Mouse (Mus musculus): ENCODE measurements at regions not wholly inside any gene's neighbourhood (a gene's known extent, or its start where the extent isn't known, plus 50 kb on each side); places are given as distances from the start of the nearest gene placed in this dataset.

GRCm38 (mm10) chr1:71919891-71920290, 266.9 kb upstream of the Fn1 start:
- no peak overlapping the region for H3K27ac ChIP-seq (ENCODE audit: low read length)
- no peak for ATAC-seq
- H3K4me1 ChIP-seq (ENCODE audit: control insufficient read depth, insufficient read depth, low read length), result no peaks in the 10 kb centered on the region
- no peak overlapping the region for H3K4me3 ChIP-seq (ENCODE audit: low read depth, low read length)
- H3K9ac ChIP-seq (ENCODE audit: low read depth, low read length), result no peak overlapping the region
- WGBS, result 94% methylated on average over 2 of the region's 2 CpGs
- H3K9me3 ChIP-seq (replicated peaks; ENCODE audit: control insufficient read depth, low read length, poor library complexity, severe bottlenecking), result no peaks in the 10 kb centered on the region
- no peaks in the 10 kb centered on the region for H3K27me3 ChIP-seq (ENCODE audit: control insufficient read depth, insufficient read depth, low read depth, low read length)
- no peaks in the 10 kb centered on the region for H3K36me3 ChIP-seq (ENCODE audit: control insufficient read depth, insufficient read depth, low read length)
- H3K4me2 ChIP-seq (ENCODE audit: low read length), result no peak overlapping the region

- H3K4me2 ChIP-seq (ENCODE audit: low read length), result no peak overlapping the region
- H3K4me3 ChIP-seq (ENCODE audit: low read depth, low read length), result no peak overlapping the region
- no peaks in the 10 kb centered on the region for H3K36me3 ChIP-seq (ENCODE audit: control insufficient read depth, insufficient read depth, low read length)
- 87% methylated on average over 2 of the region's 2 CpGs for WGBS
- no peaks in the 10 kb centered on the region for H3K27me3 ChIP-seq (ENCODE audit: control insufficient read depth, insufficient read depth, low read depth, low read length)
- H3K9ac ChIP-seq (ENCODE audit: low read depth, low read length), result no peak overlapping the region
- ATAC-seq, result no peak
- H3K4me1 ChIP-seq (ENCODE audit: control insufficient read depth, insufficient read depth, low read length), result no peaks in the 10 kb centered on the region
- H3K27ac ChIP-seq (ENCODE audit: low read length), result no peak overlapping the region
- H3K9me3 ChIP-seq (replicated peaks; ENCODE audit: control insufficient read depth, low read length, poor library complexity, severe bottlenecking), result no peaks in the 10 kb centered on the region
These were observed 264.0 kb upstream of the Fn1 start for GRCm38 (mm10) chr1:71917021-71917420.

- 96% methylated on average over 3 of the region's 3 CpGs for WGBS
- no peak for ATAC-seq
These were observed 261.4 kb upstream of the Fn1 start for GRCm38 (mm10) chr1:71914439-71914838.

GRCm38 (mm10) chr1:71913221-71913620, 260.2 kb upstream of the Fn1 start:
- H3K27me3 ChIP-seq (ENCODE audit: control insufficient read depth, insufficient read depth, low read depth, low read length), result no peaks in the 10 kb centered on the region
- H3K27ac ChIP-seq (ENCODE audit: low read length), result no peak overlapping the region
- 57% methylated on average over 5 of the region's 5 CpGs for WGBS
- no peak overlapping the region for H3K9ac ChIP-seq (ENCODE audit: low read depth, low read length)
- H3K36me3 ChIP-seq (ENCODE audit: control insufficient read depth, insufficient read depth, low read length), result no peaks in the 10 kb centered on the region
- H3K4me1 ChIP-seq (ENCODE audit: control insufficient read depth, insufficient read depth, low read length), result no peaks in the 10 kb centered on the region
- H3K4me3 ChIP-seq (ENCODE audit: low read depth, low read length), result no peak overlapping the region
- no peak overlapping the region for H3K4me2 ChIP-seq (ENCODE audit: low read length)
- no peak for ATAC-seq
- no peaks in the 10 kb centered on the region for H3K9me3 ChIP-seq (replicated peaks; ENCODE audit: control insufficient read depth, low read length, poor library complexity, severe bottlenecking)

More at GRCm38 (mm10) chr1:71914439-71914838, 261.4 kb upstream of the Fn1 start:
- Histone ChIP-seq H3K4me1 (ENCODE audit: control insufficient read depth, insufficient read depth, low read length) (no peaks in the 10 kb centered on the region), H3K27ac (ENCODE audit: low read length) (no peak overlapping the region), H3K4me3 (ENCODE audit: low read depth, low read length) (no peak overlapping the region), H3K9me3 (replicated peaks; ENCODE audit: control insufficient read depth, low read length, poor library complexity, severe bottlenecking) (no peaks in the 10 kb centered on the region), H3K9ac (ENCODE audit: low read depth, low read length) (no peak overlapping the region), H3K4me2 (ENCODE audit: low read length) (no peak overlapping the region), H3K27me3 (ENCODE audit: control insufficient read depth, insufficient read depth, low read depth, low read length) (no peaks in the 10 kb centered on the region), H3K36me3 (ENCODE audit: control insufficient read depth, insufficient read depth, low read length) (no peaks in the 10 kb centered on the region)

GRCm38 (mm10) chr1:71912441-71912840, 259.4 kb upstream of the Fn1 start:
- no peaks in the 10 kb centered on the region for H3K9me3 ChIP-seq (replicated peaks; ENCODE audit: control insufficient read depth, low read length, poor library complexity, severe bottlenecking)
- no peak overlapping the region for H3K9ac ChIP-seq (ENCODE audit: low read depth, low read length)
- H3K36me3 ChIP-seq (ENCODE audit: control insufficient read depth, insufficient read depth, low read length), result no peaks in the 10 kb centered on the region
- no peak overlapping the region for H3K4me3 ChIP-seq (ENCODE audit: low read depth, low read length)
- no peaks in the 10 kb centered on the region for H3K4me1 ChIP-seq (ENCODE audit: control insufficient read depth, insufficient read depth, low read length)
- H3K27ac ChIP-seq (ENCODE audit: low read length), result no peak overlapping the region
- no peak overlapping the region for H3K4me2 ChIP-seq (ENCODE audit: low read length)
- 51% methylated on average over 2 of the region's 3 CpGs for WGBS
- no peaks in the 10 kb centered on the region for H3K27me3 ChIP-seq (ENCODE audit: control insufficient read depth, insufficient read depth, low read depth, low read length)
- no peak for ATAC-seq

- H3K27ac ChIP-seq (ENCODE audit: low read length), result no peak overlapping the region
- no peak for ATAC-seq
- no peak overlapping the region for H3K4me2 ChIP-seq (ENCODE audit: low read length)
- no peaks in the 10 kb centered on the region for H3K36me3 ChIP-seq (ENCODE audit: control insufficient read depth, insufficient read depth, low read length)
- H3K9ac ChIP-seq (ENCODE audit: low read depth, low read length), result no peak overlapping the region
- no peaks in the 10 kb centered on the region for H3K27me3 ChIP-seq (ENCODE audit: control insufficient read depth, insufficient read depth, low read depth, low read length)
- no peaks in the 10 kb centered on the region for H3K9me3 ChIP-seq (replicated peaks; ENCODE audit: control insufficient read depth, low read length, poor library complexity, severe bottlenecking)
- H3K4me3 ChIP-seq (ENCODE audit: low read depth, low read length), result no peak overlapping the region
- no peaks in the 10 kb centered on the region for H3K4me1 ChIP-seq (ENCODE audit: control insufficient read depth, insufficient read depth, low read length)
- 65% methylated on average over 1 of the region's 1 CpGs for whole genome bisulfite sequencing
These were observed 257.1 kb upstream of the Fn1 start for GRCm38 (mm10) chr1:71910125-71910524.

- no peak overlapping the region for H3K4me2 ChIP-seq (ENCODE audit: low read length)
- no peak for ATAC-seq
- H3K27ac ChIP-seq (ENCODE audit: low read length), result no peak overlapping the region
- no peaks in the 10 kb centered on the region for H3K36me3 ChIP-seq (ENCODE audit: control insufficient read depth, insufficient read depth, low read length)
- H3K27me3 ChIP-seq (ENCODE audit: control insufficient read depth, insufficient read depth, low read depth, low read length), result no peaks in the 10 kb centered on the region
- H3K4me3 ChIP-seq (ENCODE audit: low read depth, low read length), result no peak overlapping the region
- WGBS, result 75% methylated on average over 11 of the region's 11 CpGs
- no peaks in the 10 kb centered on the region for H3K4me1 ChIP-seq (ENCODE audit: control insufficient read depth, insufficient read depth, low read length)
- H3K9ac ChIP-seq (ENCODE audit: low read depth, low read length), result no peak overlapping the region
- no peaks in the 10 kb centered on the region for H3K9me3 ChIP-seq (replicated peaks; ENCODE audit: control insufficient read depth, low read length, poor library complexity, severe bottlenecking)
These were observed 256.6 kb upstream of the Fn1 start for GRCm38 (mm10) chr1:71909508-71910124.

GRCm38 (mm10) chr1:71904376-71904948, 251.5 kb upstream of the Fn1 start:
- H3K4me3 ChIP-seq (ENCODE audit: low read depth, low read length), result no peak overlapping the region
- H3K4me2 ChIP-seq (ENCODE audit: low read length), result no peak overlapping the region
- no peak overlapping the region for H3K27ac ChIP-seq (ENCODE audit: low read length)
- 83% methylated on average over 4 of the region's 4 CpGs for WGBS
- no peaks in the 10 kb centered on the region for H3K27me3 ChIP-seq (ENCODE audit: control insufficient read depth, insufficient read depth, low read depth, low read length)
- ATAC-seq, result no peak
- H3K9ac ChIP-seq (ENCODE audit: low read depth, low read length), result no peak overlapping the region
- no peaks in the 10 kb centered on the region for H3K4me1 ChIP-seq (ENCODE audit: control insufficient read depth, insufficient read depth, low read length)
- H3K36me3 ChIP-seq (ENCODE audit: control insufficient read depth, insufficient read depth, low read length), result no peaks in the 10 kb centered on the region
- no peaks in the 10 kb centered on the region for H3K9me3 ChIP-seq (replicated peaks; ENCODE audit: control insufficient read depth, low read length, poor library complexity, severe bottlenecking)

- no peak overlapping the region for H3K27ac ChIP-seq (ENCODE audit: low read length)
- no peak for ATAC-seq
- H3K36me3 ChIP-seq (ENCODE audit: control insufficient read depth, insufficient read depth, low read length), result no peaks in the 10 kb centered on the region
- H3K4me1 ChIP-seq (ENCODE audit: control insufficient read depth, insufficient read depth, low read length), result peaks cover 7% of the 10 kb centered on the region; the same call in 1 of the 2 replicates
- no peak overlapping the region for H3K4me2 ChIP-seq (ENCODE audit: low read length)
- H3K27me3 ChIP-seq (ENCODE audit: control insufficient read depth, insufficient read depth, low read depth, low read length), result no peaks in the 10 kb centered on the region
- 84% methylated on average over 8 of the region's 9 CpGs for WGBS
- no peaks in the 10 kb centered on the region for H3K9me3 ChIP-seq (replicated peaks; ENCODE audit: control insufficient read depth, low read length, poor library complexity, severe bottlenecking)
- no peak overlapping the region for H3K4me3 ChIP-seq (ENCODE audit: low read depth, low read length)
- no peak overlapping the region for H3K9ac ChIP-seq (ENCODE audit: low read depth, low read length)
These were observed 247.4 kb upstream of the Fn1 start for GRCm38 (mm10) chr1:71900106-71901074.
